Mouse (Mus musculus): ENCODE results near the gene Bcor. TPM values are rescaled to one million over a fixed set of nuclear protein-coding genes. Genes with fewer than 3 reads are reported as not detected.

Gene Bcor
- total RNA-seq, 2 experiments from 2014 or later: 20.8 to 20.9 TPM

DNA sequence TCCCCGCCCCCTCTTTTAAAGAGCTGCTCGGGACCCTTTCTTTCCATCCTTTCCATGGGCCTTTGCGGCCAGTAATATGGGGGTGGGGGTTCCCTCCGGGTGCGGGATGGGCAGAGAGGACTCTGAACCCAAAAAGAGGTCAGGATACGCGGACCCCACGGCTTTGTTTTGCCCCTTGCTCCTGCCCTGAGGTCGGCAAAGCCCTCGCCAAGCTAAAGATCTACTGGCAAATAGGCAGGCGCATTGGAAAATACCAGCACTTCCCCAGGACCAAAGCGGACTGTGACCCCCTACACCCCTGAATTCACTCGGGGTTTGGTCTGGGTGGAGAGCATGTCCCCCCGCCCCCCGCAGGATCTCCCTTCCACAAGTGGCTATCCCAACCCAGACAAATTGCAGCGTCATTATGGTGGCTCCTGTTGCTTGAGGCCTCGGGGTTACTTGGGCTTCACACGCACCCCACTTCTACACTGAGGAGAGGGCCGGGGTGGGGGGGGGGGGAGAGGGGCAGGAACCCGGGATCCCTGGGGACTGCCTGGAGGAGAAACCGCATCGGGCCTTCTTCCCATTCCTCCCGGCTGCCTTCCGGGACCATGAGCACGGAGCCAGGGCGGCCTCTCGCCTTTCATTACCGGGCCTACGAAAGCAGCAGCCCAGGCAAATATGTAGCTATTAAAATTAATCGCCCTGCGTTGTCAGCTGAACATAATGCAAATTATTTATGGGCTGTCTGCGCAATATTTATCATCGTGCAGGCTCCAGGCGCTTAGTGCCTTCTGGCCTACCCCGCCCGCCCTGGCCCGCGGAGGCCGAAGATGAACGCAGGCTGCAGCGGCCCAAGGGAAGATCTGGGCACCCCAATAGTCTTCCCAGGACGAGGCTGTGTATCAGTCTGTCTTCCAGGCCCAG, 7.9 kb downstream of the Bcor start:
- DNase-seq (ENCODE audit: low spot score in 2 of 2): no peak

DNA sequence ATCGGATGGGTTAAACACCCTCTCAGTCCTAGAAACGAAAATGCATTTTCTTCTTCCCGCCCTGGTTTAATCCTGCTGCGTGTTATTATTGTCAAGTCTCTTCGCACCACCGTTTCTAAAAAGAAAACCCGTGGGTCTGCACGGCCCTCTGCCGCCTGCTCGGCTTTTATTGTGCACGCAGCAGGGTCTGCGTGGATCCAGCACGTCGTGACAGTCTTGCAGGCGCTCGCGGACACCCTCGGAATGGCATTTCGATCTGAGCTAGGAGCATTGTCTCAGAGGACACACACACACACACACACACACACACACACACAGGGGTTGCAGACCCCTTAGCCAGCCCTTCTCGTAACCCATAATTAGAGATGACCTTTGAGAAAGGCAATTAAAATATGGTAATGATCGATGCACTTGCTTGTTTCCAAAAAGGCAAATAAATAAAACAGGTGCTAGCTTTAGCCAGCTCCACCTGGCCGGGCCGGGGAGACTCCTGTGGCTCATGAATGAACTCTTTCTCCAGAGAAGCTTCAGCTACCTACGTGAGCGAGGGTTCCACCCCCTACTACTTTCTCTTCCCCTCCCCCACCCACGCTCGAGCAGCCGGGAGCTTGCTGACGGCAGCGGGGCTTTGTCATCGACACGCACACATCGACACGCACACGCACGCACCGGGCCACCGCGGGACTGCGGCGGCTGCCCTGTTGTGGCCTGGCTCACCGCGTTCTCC, 8.7 kb downstream of the Bcor start:
- DNase-seq (ENCODE audit: low spot score in 2 of 2): peak in 1 of 2 experiments; percentile 48

DNA sequence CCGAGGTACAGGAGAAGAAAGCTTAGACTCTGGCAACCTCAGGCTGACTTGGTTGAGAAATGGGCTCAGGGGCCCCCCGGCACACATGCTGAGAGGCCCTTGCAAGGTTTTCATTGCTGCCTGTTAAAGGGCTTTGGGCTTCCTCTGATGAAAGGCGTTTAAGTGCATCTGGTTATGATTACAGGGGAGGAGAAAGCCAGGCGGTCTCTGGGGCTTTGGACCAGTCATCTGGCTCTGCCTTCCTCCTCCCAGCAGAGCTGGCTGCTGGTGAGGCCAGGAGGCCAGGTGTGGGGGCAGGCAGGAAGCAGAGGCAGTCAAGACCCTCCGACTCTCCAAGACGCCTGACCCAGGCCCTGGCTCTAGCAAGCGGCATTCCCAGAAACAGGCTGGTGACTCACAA, 9.7 kb downstream of the Bcor start:
- DNase-seq (ENCODE audit: low spot score in 2 of 2): no peak

DNA sequence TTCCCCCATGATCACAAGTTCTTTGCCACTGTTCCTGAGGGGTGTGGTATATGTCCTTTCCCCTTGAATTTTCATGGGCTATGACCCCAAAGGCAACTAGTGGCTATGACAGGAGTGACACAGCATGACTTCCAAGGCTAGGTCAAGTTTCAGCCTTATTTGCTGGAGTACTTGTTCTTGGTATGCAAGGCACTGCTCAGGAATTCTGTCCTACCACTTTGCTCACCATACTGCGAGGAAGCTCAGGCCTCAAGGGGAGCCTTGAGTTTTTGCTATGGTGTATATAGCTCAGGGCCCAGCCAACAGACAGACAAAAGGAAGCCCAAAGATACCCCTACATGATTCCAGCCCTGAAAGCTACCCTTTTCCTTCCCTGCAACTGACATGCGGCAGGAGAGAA, 13.9 kb downstream of the Bcor start:
- no peak for DNase-seq (ENCODE audit: low spot score in 2 of 2)

DNA sequence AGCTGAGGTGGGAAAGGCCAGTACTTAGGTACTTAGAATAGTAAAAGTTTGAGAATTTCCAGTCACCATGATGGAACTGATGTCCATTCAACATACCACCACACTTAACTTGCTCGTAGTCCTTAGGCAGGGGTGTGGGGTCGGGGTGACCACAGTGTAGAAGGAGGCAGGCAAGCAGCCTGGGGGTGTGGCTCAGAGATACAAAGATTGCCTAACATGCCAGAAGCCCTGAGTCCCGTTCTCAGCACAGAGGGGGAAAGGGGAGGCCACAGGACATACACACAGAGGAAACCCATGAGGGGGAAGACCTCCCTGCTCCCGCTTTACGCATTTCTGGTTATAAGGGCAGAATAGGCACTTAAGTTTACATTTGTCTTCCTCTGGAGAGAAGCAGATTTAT, 17.3 kb downstream of the Bcor start:
- no peak for DNase-seq (ENCODE audit: low spot score in 2 of 2)

DNA sequence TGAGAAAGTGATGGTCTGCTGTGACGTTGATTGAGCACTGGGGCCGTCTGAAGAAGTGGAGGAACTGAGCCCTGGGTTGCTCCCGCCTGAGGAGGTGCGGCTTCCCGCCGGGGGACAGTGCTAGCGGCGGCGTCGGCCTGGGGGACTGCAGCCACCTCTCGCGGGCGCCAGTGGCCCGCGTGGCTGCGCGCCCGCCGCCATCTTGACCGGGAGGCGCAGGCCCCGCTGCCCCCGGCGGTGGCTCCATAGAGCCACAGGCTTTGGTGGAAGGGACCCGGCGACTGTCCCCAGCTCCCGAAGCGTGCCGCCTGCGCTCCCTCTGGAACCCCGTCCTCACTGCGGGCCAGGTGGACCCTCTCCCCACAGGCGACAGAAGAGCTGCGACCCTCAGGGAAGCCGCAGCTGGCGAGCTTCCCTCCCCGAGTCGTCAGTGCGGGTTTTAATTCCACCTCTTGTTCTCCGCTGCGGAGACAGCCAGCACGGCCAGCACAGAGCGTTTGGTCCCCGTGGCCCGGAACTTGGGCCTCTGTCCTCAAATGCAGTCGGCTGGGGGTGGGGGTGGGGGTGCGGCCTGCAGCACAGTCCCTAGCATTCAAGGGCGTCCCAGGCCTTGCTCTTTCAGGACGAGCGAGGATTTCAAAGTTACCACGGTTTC, 19.9 kb downstream of the Bcor start:
- no peak for DNase-seq (ENCODE audit: low spot score in 2 of 2)

DNA sequence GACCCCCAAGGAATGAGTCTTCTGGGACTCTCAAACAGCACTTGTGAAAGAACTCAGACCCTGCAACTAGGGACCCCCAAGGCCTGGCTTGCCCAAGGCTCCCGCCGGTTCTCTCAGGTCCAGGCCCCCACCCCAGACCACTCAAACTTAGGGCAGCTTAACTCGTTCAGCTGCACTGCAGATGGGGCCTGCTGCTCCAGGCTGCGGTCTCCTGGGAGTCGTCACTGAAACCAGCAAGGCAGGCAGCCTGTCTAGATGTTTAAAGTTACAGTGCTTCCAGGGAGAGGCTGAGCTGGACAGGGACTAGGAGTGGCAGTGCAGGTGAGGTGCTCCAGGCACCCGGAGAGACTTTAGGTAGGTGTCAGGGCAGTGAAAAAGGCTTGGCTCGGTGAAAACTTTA, 21.9 kb downstream of the Bcor start:
- no peak for DNase-seq (ENCODE audit: low spot score in 2 of 2)

DNA sequence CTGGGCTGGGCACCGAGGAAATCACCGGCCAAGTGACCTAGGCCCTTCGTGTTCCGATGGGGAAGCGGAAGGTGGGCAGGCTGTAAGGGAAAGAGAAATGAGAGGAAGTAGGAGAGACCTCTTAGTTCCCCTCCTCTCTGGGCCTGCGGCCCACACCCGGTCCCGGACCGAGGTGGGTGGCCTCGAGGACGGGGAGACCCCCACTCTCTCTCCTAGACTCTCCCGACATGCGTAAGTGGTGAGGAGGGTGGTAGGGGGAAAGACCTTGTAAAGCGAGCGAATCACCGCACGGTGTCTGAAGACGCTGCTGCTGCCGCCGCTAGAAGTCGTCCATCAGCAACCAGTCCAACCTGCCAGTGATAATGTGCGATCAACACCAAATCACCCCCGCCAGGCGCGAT, 23.0 kb downstream of the Bcor start:
- no peak for DNase-seq (ENCODE audit: low spot score in 2 of 2)

DNA sequence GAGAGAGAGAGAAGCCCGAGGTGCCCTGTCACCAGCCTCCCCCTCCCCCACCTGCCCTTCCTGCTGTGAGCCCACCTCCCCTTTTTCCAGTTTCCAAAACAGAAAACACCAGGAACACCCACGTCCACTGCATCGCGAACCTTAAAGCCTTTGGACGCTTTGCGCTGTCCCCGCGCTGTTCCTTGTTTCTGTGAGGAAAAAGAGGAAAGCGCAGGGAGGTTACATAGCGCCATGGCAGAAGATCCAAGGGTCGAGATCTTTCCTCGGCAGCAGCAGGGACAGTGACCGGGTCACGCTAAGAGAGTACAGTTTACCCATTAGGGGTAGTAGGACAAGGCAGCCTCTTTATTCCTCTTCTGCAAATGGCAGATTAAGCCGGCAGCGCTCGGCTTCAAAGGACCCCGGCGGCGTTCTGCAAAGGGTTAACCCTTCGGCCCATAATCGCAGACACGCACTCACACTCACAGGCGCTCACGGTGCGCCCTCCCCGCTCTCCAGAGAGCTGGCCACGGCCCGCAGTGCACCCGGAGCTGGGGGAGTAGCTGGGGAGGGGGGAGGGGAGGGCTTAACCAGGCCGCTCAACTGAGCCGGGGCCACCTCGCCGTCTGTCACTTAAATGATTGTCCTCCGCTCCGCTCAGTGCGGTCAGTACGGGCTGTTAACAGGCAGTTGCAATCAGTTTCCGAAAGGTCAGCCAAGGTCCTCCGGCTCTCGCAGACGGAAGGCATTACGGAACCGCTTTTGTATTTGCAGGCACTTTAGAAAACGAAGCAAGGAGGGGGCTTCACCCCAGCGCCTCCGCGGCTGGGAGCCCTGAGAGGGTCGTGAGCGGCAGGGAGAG, 23.7 kb downstream of the Bcor start:
- no peak for DNase-seq (ENCODE audit: low spot score in 2 of 2)

DNA sequence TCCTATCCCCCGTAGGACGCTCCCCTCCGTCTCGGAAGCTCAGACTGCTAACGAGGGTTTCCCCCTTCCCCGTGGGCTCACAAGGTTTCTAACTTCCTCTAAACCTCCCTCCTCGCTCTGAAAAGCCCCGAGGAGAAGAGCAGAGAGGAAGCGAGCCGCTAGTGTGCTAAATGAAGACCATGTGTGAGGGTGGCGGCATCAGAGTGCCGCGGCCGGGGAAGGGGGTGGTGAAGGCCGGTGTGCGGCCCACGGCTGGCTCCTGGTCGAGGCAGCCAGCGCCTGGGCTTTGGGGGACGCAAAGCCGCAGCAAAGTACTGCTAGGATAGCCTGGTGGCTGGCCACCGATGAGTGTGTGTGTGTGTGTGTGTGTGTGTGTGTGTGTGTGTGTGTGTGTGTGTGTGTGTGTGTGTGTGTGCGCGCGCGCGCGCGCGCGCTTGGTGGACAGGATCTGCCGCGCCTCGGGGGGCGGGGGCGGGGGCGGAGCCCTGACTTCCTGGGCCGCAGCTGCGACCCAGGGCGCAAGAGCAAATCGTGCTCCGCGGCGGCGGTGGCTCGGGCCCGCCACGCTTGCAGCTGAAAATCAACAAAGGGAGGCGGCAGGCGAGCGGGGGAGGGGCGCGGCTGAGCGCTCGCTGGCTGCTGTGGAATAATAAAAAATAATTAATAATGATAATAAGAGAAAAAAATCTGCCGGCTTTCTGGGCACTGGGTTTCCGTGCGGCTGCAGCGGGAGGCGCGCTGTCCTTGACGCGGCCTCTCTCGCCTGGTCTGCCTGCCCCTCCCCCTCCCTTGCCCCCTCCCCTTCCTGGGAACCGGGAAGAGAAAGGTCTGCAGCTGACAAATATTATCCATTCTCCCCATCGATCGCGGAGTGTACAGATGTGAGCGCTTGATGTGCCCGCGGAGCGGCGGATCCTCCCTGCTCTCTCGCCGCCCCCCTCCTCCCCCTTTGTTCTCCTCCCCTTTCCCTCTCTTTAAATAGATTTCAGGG, 24.7 kb downstream of the Bcor start:
- peak in 1 of 2 experiments; percentile 43 for DNase-seq (ENCODE audit: low spot score in 2 of 2)

DNA sequence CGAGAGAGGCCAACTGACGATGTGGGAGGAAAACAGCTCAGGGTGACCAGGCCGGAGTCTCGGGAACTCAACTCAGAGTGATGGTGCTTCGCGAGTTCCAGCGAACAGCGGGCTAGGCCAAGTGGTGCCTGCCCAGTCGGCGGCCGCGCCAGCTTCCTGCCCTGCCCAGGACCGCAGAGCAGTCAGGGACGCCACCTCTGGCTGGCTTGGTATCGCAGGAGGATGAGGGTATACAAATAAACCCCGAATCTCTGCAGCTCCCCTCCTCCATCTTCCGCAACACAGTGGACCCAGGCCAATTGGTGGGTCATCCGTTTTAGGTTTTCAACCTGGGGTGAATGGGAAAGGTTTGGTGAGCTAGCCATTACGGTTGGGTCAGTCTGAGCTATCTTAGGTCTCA, 25.6 kb downstream of the Bcor start:
- peak in 1 of 2 experiments; percentile 47 for DNase-seq (ENCODE audit: low spot score in 2 of 2)

DNA sequence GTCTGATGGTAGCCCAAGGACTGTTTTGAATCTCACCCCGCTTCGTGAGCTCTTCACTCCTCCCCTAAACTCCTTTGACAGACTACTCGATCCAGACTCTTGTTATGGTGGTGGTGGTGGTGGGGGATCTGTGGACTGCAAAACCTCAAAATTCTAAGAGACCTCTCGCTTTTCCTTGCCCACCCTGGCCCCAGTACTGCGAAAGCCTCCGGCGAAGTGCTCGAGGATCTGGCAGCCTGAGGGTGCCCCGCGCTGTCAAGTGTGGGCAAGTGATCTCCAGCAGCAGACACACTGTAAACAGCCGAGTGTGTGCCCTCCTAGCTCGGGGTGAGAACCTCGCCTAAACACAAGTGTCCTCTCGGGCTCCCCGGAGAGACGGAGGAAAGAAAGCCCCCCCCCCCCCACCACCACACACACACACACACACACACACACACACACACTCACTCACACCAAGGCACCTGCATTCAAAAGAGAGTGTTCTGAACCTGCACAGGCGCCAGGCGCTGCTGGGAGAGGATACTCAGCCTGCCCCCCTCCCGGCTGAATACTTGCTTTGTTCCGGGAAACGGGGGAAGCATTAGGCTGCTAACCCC, 26.2 kb downstream of the Bcor start:
- DNase-seq (ENCODE audit: low spot score in 2 of 2): no peak

DNA sequence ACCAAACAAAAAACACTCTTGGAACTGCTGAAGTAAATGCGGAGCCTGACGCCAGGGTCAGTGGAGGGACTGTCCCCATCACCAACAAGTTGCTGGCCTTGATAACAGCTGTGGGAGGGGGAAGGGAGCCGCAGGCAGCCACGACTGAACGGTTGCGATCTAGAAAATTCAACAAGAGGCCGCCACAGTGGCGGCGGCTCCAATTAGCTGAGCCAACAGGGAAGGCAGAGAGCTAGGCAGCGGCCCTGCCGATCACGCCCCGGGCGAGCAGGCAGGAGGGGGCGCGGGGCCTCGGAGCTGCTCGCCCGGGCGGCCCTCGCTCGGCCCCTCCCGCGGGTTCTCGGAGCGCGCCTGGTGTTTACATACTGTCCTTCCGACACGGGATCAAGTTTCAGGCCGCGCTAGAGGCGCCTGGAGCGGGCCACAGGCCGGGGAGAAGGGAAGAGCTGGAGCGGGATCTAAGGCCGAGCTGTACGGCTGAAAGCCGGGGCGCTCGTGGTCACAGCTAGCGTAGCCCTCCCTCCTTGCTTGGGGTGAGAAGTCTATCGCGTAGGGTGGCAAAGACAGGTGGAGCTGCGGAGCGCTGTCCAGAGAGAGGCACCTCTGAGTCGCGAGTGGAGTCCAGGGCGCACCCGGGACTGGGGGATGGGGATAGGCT, 26.8 kb downstream of the Bcor start:
- DNase-seq (ENCODE audit: low spot score in 2 of 2): no peak

DNA sequence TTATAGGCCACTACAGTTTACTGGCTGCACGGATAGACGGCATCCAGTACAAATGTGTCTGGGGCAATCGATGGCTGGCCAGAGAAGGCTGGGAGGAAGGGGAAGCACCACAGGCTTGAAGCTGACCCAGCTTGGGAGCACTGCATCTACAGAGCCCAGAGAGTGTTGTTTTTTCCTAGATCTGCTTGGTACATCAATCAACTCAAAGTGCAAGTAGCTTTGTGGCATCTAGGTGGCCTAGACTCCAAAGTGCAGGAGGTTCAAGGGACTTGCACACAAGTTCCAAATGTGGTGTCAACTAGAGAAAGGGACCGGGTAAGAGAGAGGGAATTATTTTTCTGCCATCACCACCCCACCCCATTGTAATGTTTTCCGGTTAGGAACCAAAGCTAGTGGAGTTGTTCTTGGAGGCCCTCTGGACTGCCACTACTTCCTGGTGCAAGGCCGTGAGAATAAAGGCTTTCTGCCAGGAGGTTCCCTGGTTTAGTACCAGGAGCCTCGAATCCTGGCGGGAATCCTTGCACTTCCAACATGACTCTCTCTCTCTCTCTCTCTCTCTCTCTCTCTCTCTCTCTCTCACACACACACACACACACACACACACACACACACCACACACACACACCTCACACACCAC, 27.5 kb downstream of the Bcor start:
- DNase-seq (ENCODE audit: low spot score in 2 of 2): no peak

DNA sequence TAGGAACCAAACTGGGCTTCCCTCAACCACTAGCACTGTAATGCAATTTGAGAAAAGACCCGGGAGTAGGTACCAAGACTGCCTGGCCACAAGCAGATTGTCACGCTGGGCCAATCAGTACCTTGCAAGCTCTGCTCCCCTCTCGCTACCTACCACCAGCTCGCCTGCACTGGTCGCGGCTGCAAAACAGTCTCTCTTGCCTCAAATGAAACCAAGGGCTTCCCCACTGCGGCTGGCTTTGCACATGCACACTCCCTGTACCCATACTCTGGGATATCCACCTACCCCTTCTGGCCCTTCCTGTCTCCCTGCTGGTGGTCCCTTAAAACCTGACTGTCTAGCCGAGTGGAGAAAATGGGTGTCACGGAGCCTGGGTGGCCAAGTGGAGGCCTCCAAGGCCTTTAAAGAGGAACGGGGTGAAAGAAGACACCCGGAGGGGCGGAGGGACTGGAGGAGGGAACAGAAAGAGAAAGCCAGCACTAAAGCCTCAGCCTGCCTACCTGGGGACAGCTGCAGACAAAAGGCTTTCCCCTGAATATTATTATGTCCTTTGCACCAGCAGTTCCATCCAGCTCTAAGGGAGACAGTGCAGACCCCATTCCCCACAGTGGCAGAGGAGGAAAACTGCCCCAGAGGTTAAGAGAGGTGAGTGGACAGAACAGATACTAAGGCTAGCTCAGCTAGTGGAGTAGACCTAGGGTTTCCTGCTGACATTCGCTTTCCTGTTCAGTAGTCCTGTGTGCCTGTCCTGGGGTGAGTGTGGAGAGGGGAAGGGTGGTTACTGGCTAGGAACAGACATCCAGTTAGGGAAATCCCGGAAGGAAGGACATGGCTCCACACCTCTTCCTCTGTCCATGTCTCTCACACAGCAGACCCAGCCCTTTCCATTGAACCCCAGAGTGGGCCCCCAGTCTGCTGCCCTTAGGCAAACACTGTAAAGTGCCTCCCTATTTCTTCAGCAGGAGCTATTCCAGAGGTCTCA, 30.0 kb downstream of the Bcor start:
- DNase-seq (ENCODE audit: low spot score in 2 of 2): no peak

DNA sequence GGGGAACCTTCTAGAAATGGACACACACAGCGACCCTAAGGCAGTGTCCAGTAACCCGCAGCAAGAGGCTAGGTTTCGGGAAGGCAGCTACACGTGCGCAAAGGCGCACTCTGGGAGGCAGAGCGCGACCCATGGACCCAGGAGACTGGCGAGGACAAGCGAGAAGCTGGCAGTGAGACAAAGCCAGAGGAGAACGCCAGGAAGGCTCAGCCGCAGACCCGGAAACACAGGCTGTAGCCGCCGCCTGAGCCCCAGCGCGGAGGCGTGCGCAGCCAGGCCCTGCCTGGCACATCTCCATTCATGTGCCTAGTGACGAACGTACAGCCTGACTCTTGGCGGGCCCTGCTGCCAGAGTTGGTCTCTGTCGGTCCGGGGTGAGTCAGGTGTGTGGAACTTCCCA, 30.9 kb downstream of the Bcor start:
- no peak for DNase-seq (ENCODE audit: low spot score in 2 of 2)
